Mouse (Mus musculus) liver, embryonic 11.5 days (tissue): ENCODE results near the gene Cct4. TPM values are rescaled to one million over a fixed set of nuclear protein-coding genes. Genes with fewer than 3 reads are reported as not detected.

Experiments used
- ATAC-seq: fragments of 200-750 bp; cut with Nextera tagmentation; replicated peaks from 2 replicates; pipeline ENCODE4 v1.8.0; 2017; ENCODE audit warnings: moderate number of reproducible peaks, mild to moderate bottlenecking, moderate TSS enrichment, moderate library complexity; ENCODE audit not compliant: low FRiP score
- DNase-seq: peaks from one replicate; pipeline ENCODE4 v3.0.0-alpha.2; 2017; ENCODE audit warnings: low spot score
- H3K27ac ChIP-seq: fragments of 300-500 bp; sonication (generic); 2 replicates; pipeline ENCODE4 v1.5.1; 2014; ENCODE audit warnings: mild to moderate bottlenecking, low read depth, low read length, control low read depth
- H3K27me3 ChIP-seq: fragments of 300-500 bp; sonication (generic); replicated peaks from 2 replicates; pipeline ENCODE4 v1.6.1; 2014; ENCODE audit warnings: low read length, mixed read lengths; ENCODE audit not compliant: control insufficient read depth, insufficient read depth
- H3K36me3 ChIP-seq: fragments of 300-500 bp; sonication (generic); 2 replicates; pipeline ENCODE4 v1.6.1; 2014; ENCODE audit warnings: mild to moderate bottlenecking, low read length, moderate library complexity, mixed read lengths; ENCODE audit not compliant: control insufficient read depth, insufficient read depth
- H3K4me1 ChIP-seq: fragments of 300-500 bp; sonication (generic); replicated peaks from 2 replicates; pipeline ENCODE4 v1.6.1; 2014; ENCODE audit warnings: low read length, mixed read lengths; ENCODE audit not compliant: control insufficient read depth, insufficient read depth
- H3K4me2 ChIP-seq: fragments of 300-500 bp; sonication (generic); 2 replicates; pipeline ENCODE4 v1.6.1; 2014; ENCODE audit warnings: mild to moderate bottlenecking, control low read depth, moderate library complexity
- H3K4me3 ChIP-seq: fragments of 300-500 bp; sonication (generic); 2 replicates; pipeline ENCODE4 v1.5.1; 2014; ENCODE audit warnings: low read depth, low read length, control low read depth
- H3K9ac ChIP-seq: fragments of 300-500 bp; sonication (generic); 2 replicates; pipeline ENCODE4 v1.6.1; 2014; ENCODE audit warnings: low read depth, low read length, control low read depth
- H3K9me3 ChIP-seq: fragments of 300-500 bp; sonication (generic); 2 replicates; pipeline ENCODE4 v1.6.1; 2016; ENCODE audit warnings: low read length, inconsistent platforms, mixed read lengths; ENCODE audit not compliant: control insufficient read depth
- WGBS: fragments of 180-500 bp; shearing (Covaris S2); extraction: QIAGEN DNeasy Blood & Tissue Kit; methylation state at CpG from one replicate; pipeline ENCODE4 v1.1.7; 2014; 5-methylcytosine and 5-hydroxymethylcytosine counted together
- polyA plus RNA-seq: library from polyadenylated mRNA; unstranded; fragments of >200 nt; fragmentation: Nextera tagmentation; extraction: Ambion mirVana; gene quantifications from 2 replicates; pipeline ENCODE4 v1.2.1, GENCODE M21; 2014

Cct4 gene
- polyA plus RNA-seq, 1 experiment from 2014 or later: 399 TPM

DNA sequence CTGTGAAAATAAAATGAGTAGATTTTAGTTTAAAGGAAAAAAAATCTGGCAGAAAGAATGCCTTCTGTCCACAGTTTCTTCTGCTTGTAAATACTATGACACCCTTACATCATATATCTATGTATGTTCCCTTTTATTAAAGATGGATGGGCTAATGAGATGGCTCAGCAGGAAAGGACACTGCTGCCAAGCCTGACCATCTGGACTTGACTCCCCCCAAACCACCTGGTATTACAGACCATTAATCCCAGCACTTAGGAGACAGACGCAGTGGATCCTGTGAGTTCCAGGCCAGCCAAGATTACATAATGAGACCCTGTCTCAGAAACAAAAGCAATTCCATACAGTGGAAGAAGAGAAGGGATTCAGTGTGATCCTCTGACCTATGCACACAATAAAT, 11.6 kb upstream of the Cct4 start:
- Histone ChIP-seq H3K4me2 (no peak overlapping the region), H3K9me3 (no peaks in the 10 kb centered on the region), H3K4me3 (no peak overlapping the region), H3K27me3 (no peaks in the 10 kb centered on the region), H3K4me1 (peaks cover 15% of the 10 kb centered on the region), H3K36me3 (peaks cover 9% of the 10 kb centered on the region; the same call in 1 of the 2 replicates), H3K9ac (no peak overlapping the region), H3K27ac (no peak overlapping the region)
- WGBS: 77% methylated on average over 1 of the region's 1 CpGs
- ATAC-seq (no peak), DNase-seq (no peak)

DNA sequence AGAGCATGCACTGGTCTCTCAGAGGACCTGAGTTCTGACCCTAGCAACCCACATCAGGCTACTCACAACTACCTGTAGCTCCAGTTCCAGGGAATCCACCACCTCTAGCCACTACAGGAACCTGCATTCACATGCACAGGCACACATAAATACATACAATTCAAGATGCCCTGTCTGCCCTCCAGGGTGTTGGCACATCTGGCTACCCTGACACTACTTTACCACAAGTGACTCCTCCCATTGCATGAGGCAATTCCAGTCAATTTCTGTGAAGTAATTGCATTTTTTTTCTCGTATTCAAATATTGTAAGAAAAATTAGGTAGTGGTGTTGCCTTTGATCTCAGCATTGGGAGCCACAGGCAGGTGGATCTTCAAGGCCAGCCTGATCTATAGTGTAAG, 11.1 kb upstream of the Cct4 start:
- Histone ChIP-seq H3K4me1 (peaks cover 15% of the 10 kb centered on the region), H3K36me3 (peaks cover 9% of the 10 kb centered on the region; the same call in 1 of the 2 replicates), H3K4me3 (no peak overlapping the region), H3K4me2 (no peak overlapping the region), H3K27me3 (no peaks in the 10 kb centered on the region), H3K27ac (no peak overlapping the region), H3K9ac (no peak overlapping the region), H3K9me3 (no peaks in the 10 kb centered on the region)
- no peak for ATAC-seq
- no peak for DNase-seq
- 77% methylated on average over 1 of the region's 1 CpGs for WGBS

DNA sequence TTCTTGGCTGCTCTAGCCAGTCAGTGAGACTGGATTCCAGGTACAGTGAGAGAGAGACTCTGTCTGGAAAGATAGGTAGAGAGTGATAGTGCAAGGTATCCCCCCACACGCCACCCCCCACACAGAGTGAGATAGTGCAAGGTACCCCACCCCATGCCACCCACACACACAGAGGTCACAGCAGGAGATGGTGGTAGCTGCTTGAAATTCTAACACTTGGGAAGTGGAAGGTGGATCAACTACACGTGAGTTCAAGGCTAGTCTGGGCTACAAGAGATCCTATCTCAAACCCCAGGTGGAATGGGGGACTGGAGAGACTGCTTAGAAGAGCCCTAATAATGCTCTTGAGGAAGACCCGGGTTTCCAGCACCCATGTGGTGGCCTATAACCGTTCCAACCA, 9.3 kb upstream of the Cct4 start:
- ATAC-seq: no peak
- peaks cover 9% of the 10 kb centered on the region; the same call in 1 of the 2 replicates for H3K36me3 ChIP-seq
- peaks cover 13% of the 10 kb centered on the region for H3K4me1 ChIP-seq
- peak overlapping the region; percentile 53 for H3K4me3 ChIP-seq
- no peaks in the 10 kb centered on the region for H3K27me3 ChIP-seq
- peak overlapping the region; percentile 75 for H3K4me2 ChIP-seq
- 27% methylated on average over 4 of the region's 4 CpGs for WGBS
- H3K9ac ChIP-seq: peak overlapping the region; percentile 71
- no peaks in the 10 kb centered on the region for H3K9me3 ChIP-seq
- peak overlapping the region; percentile 95; the same call in 1 of the 2 replicates for H3K27ac ChIP-seq
- DNase-seq: no peak

DNA sequence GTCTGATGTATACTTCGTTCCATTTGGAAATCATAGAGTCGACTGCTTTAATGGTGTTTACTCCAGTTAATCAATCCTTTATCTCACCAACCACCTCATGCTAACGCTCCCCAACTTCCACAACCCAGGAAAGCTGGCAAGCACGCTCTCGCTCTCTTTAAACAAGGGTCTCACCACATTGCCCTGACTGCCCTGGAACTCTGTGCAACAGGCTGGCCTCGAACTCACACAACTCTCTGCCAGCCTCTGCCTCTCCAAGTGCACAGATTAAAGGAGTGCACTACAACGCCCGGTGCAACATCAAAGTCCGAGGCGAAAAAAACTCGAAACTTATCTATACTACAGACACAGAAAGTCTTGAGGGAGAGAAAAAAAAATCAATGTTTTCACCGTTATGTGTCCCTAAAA, 8.8 kb upstream of the Cct4 start:
- no peaks in the 10 kb centered on the region for H3K9me3 ChIP-seq
- peak overlapping the region; percentile 53 for H3K4me3 ChIP-seq
- peak overlapping the region; percentile 95 for H3K27ac ChIP-seq
- no peaks in the 10 kb centered on the region for H3K27me3 ChIP-seq
- H3K4me2 ChIP-seq: peak overlapping the region; percentile 75
- peak; percentile 55 for ATAC-seq
- H3K36me3 ChIP-seq: peaks cover 9% of the 10 kb centered on the region; the same call in 1 of the 2 replicates
- peak overlapping the region; percentile 71 for H3K9ac ChIP-seq
- H3K4me1 ChIP-seq: peaks cover 13% of the 10 kb centered on the region
- no peak for DNase-seq
- WGBS: 2% methylated on average over 12 of the region's 12 CpGs

DNA sequence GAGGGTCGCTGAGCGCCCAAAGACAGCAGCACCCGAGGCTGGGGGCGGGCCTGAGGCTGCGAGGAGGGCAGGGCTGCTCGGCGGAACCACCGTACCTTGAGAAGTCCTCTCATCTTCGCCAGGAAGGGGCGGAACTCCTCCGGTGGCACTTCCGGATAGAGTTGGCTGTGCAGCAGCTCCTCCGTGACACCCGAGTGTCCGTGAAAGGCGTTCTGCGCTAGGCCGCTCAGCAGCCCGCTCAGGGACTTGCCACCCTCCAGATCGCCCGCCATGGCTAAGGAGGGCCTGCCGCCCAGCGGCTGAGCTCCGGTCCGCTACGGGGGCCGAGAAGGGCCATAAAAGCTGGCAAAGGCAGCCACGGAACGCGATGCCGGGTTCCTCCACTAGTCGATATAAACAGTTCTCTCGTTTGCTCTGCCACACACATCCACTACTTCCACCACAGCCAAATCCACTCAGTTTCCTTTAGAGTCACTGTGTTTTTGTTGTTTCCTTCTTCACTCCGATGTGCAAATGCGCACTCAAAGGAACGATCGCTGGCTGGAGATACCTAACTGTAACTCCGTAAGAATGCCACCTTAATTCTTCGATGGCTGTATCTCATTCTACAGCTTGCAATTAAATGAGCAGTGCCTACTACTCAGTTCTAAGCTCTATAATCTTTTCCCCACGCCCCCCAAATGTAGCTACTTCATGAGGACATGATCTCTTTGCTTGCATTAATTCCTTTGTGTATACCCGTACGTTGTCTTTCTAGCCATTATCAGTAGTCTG, 8.1 kb upstream of the Cct4 start, which contains the start of the genes Gm28048 and Commd1:
Gm28048 (minus strand) TSS at position 107 of the 774 bp plus-strand sequence.
Commd1 (minus strand) TSS at position 399 of the 774 bp plus-strand sequence.
- Histone ChIP-seq H3K4me2 (peak within 1 kb of the TSS; percentile 75), H3K9ac (peak within 1 kb of the TSS; percentile 71), H3K9me3 (no peaks in the 10 kb centered on the region), H3K27me3 (no peaks in the 10 kb centered on the region), H3K4me1 (peaks cover 10% of the 10 kb centered on the region), H3K36me3 (0 out of 2 replicates have a peak, but pooled peaks cover 5% of the 10 kb centered on the region), H3K4me3 (peak within 1 kb of the TSS; percentile 53), H3K27ac (peak within 1 kb of the TSS; percentile 95)
- ATAC-seq (peak; percentile 90), DNase-seq (peak; percentile 93)
- 2% methylated on average over 42 of the region's 42 CpGs for WGBS

DNA sequence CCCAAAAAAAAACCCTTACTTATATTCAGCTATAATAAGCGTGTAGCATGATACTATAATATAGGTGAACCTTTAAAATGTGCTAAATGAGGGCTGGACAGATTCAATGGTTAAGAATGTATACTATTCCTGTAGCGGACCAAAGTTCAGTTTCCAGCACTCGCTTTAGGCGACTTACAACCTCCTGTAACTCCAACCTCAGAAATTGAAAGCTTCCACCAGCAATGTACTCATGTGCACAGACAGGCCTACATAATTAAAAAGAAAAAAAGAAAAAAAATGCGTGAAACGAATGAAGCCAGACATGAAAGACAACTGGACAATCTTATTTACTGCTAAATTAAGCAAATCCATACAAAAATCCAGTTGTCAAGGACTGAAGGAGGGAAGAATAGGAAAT, 7.5 kb upstream of the Cct4 start:
- WGBS: 75% methylated on average over 6 of the region's 6 CpGs
- peaks cover 10% of the 10 kb centered on the region for H3K4me1 ChIP-seq
- ATAC-seq: no peak
- no peak for DNase-seq
- H3K36me3 ChIP-seq: no peaks in the 10 kb centered on the region
- 0 out of 2 replicates have a peak overlapping the region, but pooled peaks have one; percentile 53 for H3K4me3 ChIP-seq
- H3K9ac ChIP-seq: no peak overlapping the region
- H3K4me2 ChIP-seq: peak overlapping the region; percentile 75; the same call in 1 of the 2 replicates
- H3K9me3 ChIP-seq: no peaks in the 10 kb centered on the region
- no peaks in the 10 kb centered on the region for H3K27me3 ChIP-seq
- no peak overlapping the region for H3K27ac ChIP-seq

DNA sequence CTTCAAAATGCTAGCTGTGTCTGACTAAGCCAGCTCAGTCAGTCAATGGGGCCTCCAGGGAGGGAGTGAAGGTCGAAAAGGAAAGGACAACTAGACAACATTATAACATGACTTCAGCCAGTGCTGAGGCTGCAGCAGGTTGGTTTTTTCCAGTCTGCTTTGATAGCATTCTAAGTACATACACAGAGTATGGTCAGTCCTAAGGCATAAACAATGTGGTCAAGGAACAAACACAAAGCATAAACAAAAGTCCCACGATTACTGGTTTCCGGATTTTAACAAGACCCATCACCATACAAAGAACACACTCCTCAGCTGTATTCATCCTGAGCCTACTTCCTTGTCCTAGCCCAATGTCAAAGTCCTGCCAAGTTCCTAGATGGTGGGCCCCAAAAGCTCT, 4.8 kb upstream of the Cct4 start:
- no peak for ATAC-seq
- Histone ChIP-seq H3K9me3 (no peaks in the 10 kb centered on the region), H3K4me2 (no peak overlapping the region), H3K4me3 (no peak overlapping the region), H3K4me1 (peaks cover 12% of the 10 kb centered on the region), H3K9ac (no peak overlapping the region), H3K27ac (no peak overlapping the region), H3K36me3 (no peaks in the 10 kb centered on the region), H3K27me3 (no peaks in the 10 kb centered on the region)
- DNase-seq: no peak
- WGBS: 83% methylated on average over 3 of the region's 3 CpGs

DNA sequence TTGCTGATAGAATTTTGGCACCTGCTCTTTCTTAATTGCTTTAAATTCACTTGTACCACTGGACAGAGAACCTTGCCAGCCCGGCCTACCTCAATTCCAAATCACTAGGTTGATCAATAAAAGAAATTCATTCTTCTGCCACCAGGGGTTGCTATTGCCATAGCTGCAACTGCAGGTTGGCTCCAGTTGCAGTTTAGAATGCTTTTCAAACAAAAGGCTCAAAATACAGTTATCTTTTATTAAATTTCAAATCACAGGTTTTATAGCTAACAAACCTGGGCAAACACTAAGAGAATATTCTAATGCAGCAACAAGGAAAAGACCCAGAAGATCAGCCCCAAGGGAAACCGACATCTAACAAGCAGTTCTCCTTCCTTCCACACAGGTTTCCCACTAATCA, 3.0 kb upstream of the Cct4 start:
- Histone ChIP-seq H3K27ac (no peak overlapping the region), H3K4me1 (peaks cover 10% of the 10 kb centered on the region), H3K9me3 (no peaks in the 10 kb centered on the region), H3K4me2 (no peak overlapping the region), H3K4me3 (no peak overlapping the region), H3K27me3 (no peaks in the 10 kb centered on the region), H3K9ac (no peak overlapping the region), H3K36me3 (no peaks in the 10 kb centered on the region)
- ATAC-seq (no peak), DNase-seq (no peak)
- 49% methylated on average over 2 of the region's 2 CpGs for WGBS

DNA sequence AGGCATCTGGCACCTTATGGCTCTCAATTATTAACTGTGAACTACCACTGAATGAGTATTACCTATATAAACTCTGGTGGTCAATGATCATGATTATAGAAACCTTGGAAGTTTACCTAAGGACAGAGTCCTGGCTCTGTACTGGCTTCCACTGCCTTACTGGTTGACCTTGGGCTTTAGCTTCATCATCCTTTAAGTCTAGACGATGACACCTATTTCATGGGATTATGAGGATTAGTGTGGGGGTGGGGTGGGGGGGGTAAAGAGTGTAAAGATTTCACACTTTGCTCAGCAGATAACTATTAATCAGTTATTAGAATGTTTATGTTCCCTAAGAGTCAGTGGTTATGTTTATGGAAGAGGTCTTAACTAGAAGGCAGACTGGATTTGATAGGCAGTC, 533 bp upstream of the Cct4 start:
- no peaks in the 10 kb centered on the region for H3K9me3 ChIP-seq
- H3K36me3 ChIP-seq: peaks cover 10% of the 10 kb centered on the region
- no peaks in the 10 kb centered on the region for H3K27me3 ChIP-seq
- peaks cover 8% of the 10 kb centered on the region for H3K4me1 ChIP-seq
- H3K4me2 ChIP-seq: peak overlapping the region; percentile 66
- peak overlapping the region; percentile 87 for H3K27ac ChIP-seq
- WGBS: 63% methylated on average over 1 of the region's 1 CpGs
- ATAC-seq: no peak; the same call in 1 of the 2 replicates
- H3K4me3 ChIP-seq: peak overlapping the region; percentile 82
- H3K9ac ChIP-seq: peak overlapping the region; percentile 84
- no peak for DNase-seq
